Mouse (Mus musculus): Measurements from ENCODE around the gene Cfap73.

Gene Cfap73

GRCm38 (mm10) chr5:120634131-120634530 lies at the start of gene Cfap73:
Gene Cfap73, minus strand, starts transcription at chr5:120634235.
- Histone ChIP-seq H3K36me3 (ENCODE audit: control insufficient read depth, insufficient read depth, low read length, poor library complexity, severe bottlenecking) (no peaks in the 10 kb centered on the region), H3K27me3 (ENCODE audit: control insufficient read depth, insufficient read depth, low read length, poor library complexity, severe bottlenecking) (no peaks in the 10 kb centered on the region)
- no peak for DNase-seq (ENCODE audit: low read depth, low spot score)

- H3K27me3 ChIP-seq (ENCODE audit: control insufficient read depth, insufficient read depth, low read length, poor library complexity, severe bottlenecking): no peaks in the 10 kb centered on the region
- H3K36me3 ChIP-seq (ENCODE audit: control insufficient read depth, insufficient read depth, low read length, poor library complexity, severe bottlenecking): peaks cover 6% of the 10 kb centered on the region
- peak; percentile 76 for DNase-seq (ENCODE audit: low read depth, low spot score)
Observed at GRCm38 (mm10) chr5:120682982-120683771, 49.1 kb upstream of the Cfap73 start.

GRCm38 (mm10) chr5:120680918-120681317 lies 46.9 kb upstream of the Cfap73 start:
- no peak for DNase-seq (ENCODE audit: low read depth, low spot score)
- no peaks in the 10 kb centered on the region for H3K27me3 ChIP-seq (ENCODE audit: control insufficient read depth, insufficient read depth, low read length, poor library complexity, severe bottlenecking)
- peaks cover 6% of the 10 kb centered on the region for H3K36me3 ChIP-seq (ENCODE audit: control insufficient read depth, insufficient read depth, low read length, poor library complexity, severe bottlenecking)

- DNase-seq (ENCODE audit: low read depth, low spot score): peak; percentile 80
- Histone ChIP-seq H3K36me3 (ENCODE audit: control insufficient read depth, insufficient read depth, low read length, poor library complexity, severe bottlenecking) (peaks cover 6% of the 10 kb centered on the region), H3K27me3 (ENCODE audit: control insufficient read depth, insufficient read depth, low read length, poor library complexity, severe bottlenecking) (no peaks in the 10 kb centered on the region)
Observed at GRCm38 (mm10) chr5:120679676-120680555, 45.9 kb upstream of the Cfap73 start.

- Histone ChIP-seq H3K36me3 (ENCODE audit: control insufficient read depth, insufficient read depth, low read length, poor library complexity, severe bottlenecking) (peaks cover 6% of the 10 kb centered on the region), H3K27me3 (ENCODE audit: control insufficient read depth, insufficient read depth, low read length, poor library complexity, severe bottlenecking) (no peaks in the 10 kb centered on the region)
- DNase-seq (ENCODE audit: low read depth, low spot score): peak; percentile 85
Observed at GRCm38 (mm10) chr5:120677516-120677915, 43.5 kb upstream of the Cfap73 start.

GRCm38 (mm10) chr5:120674229-120675145 lies 40.5 kb upstream of the Cfap73 start:
- peak; percentile 53 for DNase-seq (ENCODE audit: low read depth, low spot score)
- H3K27me3 ChIP-seq (ENCODE audit: control insufficient read depth, insufficient read depth, low read length, poor library complexity, severe bottlenecking): no peaks in the 10 kb centered on the region
- no peaks in the 10 kb centered on the region; the same call in 1 of the 2 replicates for H3K36me3 ChIP-seq (ENCODE audit: control insufficient read depth, insufficient read depth, low read length, poor library complexity, severe bottlenecking)

GRCm38 (mm10) chr5:120673626-120674025 lies 39.6 kb upstream of the Cfap73 start:
- peak; percentile 91 for DNase-seq (ENCODE audit: low read depth, low spot score)
- Histone ChIP-seq H3K27me3 (ENCODE audit: control insufficient read depth, insufficient read depth, low read length, poor library complexity, severe bottlenecking) (no peaks in the 10 kb centered on the region), H3K36me3 (ENCODE audit: control insufficient read depth, insufficient read depth, low read length, poor library complexity, severe bottlenecking) (no peaks in the 10 kb centered on the region; the same call in 1 of the 2 replicates)

GRCm38 (mm10) chr5:120671865-120672264 lies 37.8 kb upstream of the Cfap73 start:
- no peak for DNase-seq (ENCODE audit: low read depth, low spot score)
- Histone ChIP-seq H3K36me3 (ENCODE audit: control insufficient read depth, insufficient read depth, low read length, poor library complexity, severe bottlenecking) (no peaks in the 10 kb centered on the region; the same call in 1 of the 2 replicates), H3K27me3 (ENCODE audit: control insufficient read depth, insufficient read depth, low read length, poor library complexity, severe bottlenecking) (no peaks in the 10 kb centered on the region)

- peak; percentile 52 for DNase-seq (ENCODE audit: low read depth, low spot score)
- Histone ChIP-seq H3K36me3 (ENCODE audit: control insufficient read depth, insufficient read depth, low read length, poor library complexity, severe bottlenecking) (no peaks in the 10 kb centered on the region), H3K27me3 (ENCODE audit: control insufficient read depth, insufficient read depth, low read length, poor library complexity, severe bottlenecking) (no peaks in the 10 kb centered on the region)
Observed at GRCm38 (mm10) chr5:120670132-120670531, 36.1 kb upstream of the Cfap73 start.

GRCm38 (mm10) chr5:120668761-120669160 lies 34.7 kb upstream of the Cfap73 start:
- peak; percentile 73 for DNase-seq (ENCODE audit: low read depth, low spot score)
- H3K36me3 ChIP-seq (ENCODE audit: control insufficient read depth, insufficient read depth, low read length, poor library complexity, severe bottlenecking): peaks cover 2% of the 10 kb centered on the region; the same call in 1 of the 2 replicates
- no peaks in the 10 kb centered on the region for H3K27me3 ChIP-seq (ENCODE audit: control insufficient read depth, insufficient read depth, low read length, poor library complexity, severe bottlenecking)

- peak; percentile 48 for DNase-seq (ENCODE audit: low read depth, low spot score)
- Histone ChIP-seq H3K27me3 (ENCODE audit: control insufficient read depth, insufficient read depth, low read length, poor library complexity, severe bottlenecking) (no peaks in the 10 kb centered on the region), H3K36me3 (ENCODE audit: control insufficient read depth, insufficient read depth, low read length, poor library complexity, severe bottlenecking) (peaks cover 2% of the 10 kb centered on the region)
Observed at GRCm38 (mm10) chr5:120664888-120665287, 30.9 kb upstream of the Cfap73 start.

GRCm38 (mm10) chr5:120660816-120661215 lies 26.8 kb upstream of the Cfap73 start:
- Histone ChIP-seq H3K27me3 (ENCODE audit: control insufficient read depth, insufficient read depth, low read length, poor library complexity, severe bottlenecking) (no peaks in the 10 kb centered on the region), H3K36me3 (ENCODE audit: control insufficient read depth, insufficient read depth, low read length, poor library complexity, severe bottlenecking) (peaks cover 2% of the 10 kb centered on the region)
- no peak for DNase-seq (ENCODE audit: low read depth, low spot score)

GRCm38 (mm10) chr5:120656281-120656751 lies 22.3 kb upstream of the Cfap73 start:
- DNase-seq (ENCODE audit: low read depth, low spot score): no peak
- no peaks in the 10 kb centered on the region; the same call in 1 of the 2 replicates for H3K36me3 ChIP-seq (ENCODE audit: control insufficient read depth, insufficient read depth, low read length, poor library complexity, severe bottlenecking)
- H3K27me3 ChIP-seq (ENCODE audit: control insufficient read depth, insufficient read depth, low read length, poor library complexity, severe bottlenecking): no peaks in the 10 kb centered on the region

GRCm38 (mm10) chr5:120653873-120654272 lies 19.8 kb upstream of the Cfap73 start:
- H3K36me3 ChIP-seq (ENCODE audit: control insufficient read depth, insufficient read depth, low read length, poor library complexity, severe bottlenecking): no peaks in the 10 kb centered on the region

More at GRCm38 (mm10) chr5:120653873-120654272, 19.8 kb upstream of the Cfap73 start:
- DNase-seq (ENCODE audit: low read depth, low spot score): no peak
- H3K27me3 ChIP-seq (ENCODE audit: control insufficient read depth, insufficient read depth, low read length, poor library complexity, severe bottlenecking): no peaks in the 10 kb centered on the region

Measured in splenic B cell, adult 2 months (primary cell).